Mouse (Mus musculus) liver, postnatal 0 days (tissue): Measurements from ENCODE around the gene Rinl. TPM values are rescaled to one million over a fixed set of nuclear protein-coding genes. Genes with fewer than 3 reads are reported as not detected.

Source experiments
- ATAC-seq: fragments of 200-750 bp; cut with Nextera tagmentation; 2 replicates; pipeline ENCODE4 v1.8.0; 2017; ENCODE audit warnings: mild to moderate bottlenecking, moderate library complexity
- DNase-seq: peaks from one replicate; pipeline ENCODE4 v3.0.0-alpha.2; 2016
- H3K27ac ChIP-seq: fragments of 300-500 bp; sonication (generic); 2 replicates; pipeline ENCODE4 v1.5.1; 2014; ENCODE audit warnings: antibody characterized with exemption, moderate library complexity, mild to moderate bottlenecking, low read depth
- H3K27me3 ChIP-seq: fragments of 300-500 bp; sonication (generic); 2 replicates; pipeline ENCODE4 v1.6.1; 2014; ENCODE audit warnings: low read length, control low read depth, mixed read lengths; ENCODE audit not compliant: insufficient read depth
- H3K36me3 ChIP-seq: fragments of 300-500 bp; sonication (generic); replicated peaks from 2 replicates; pipeline ENCODE4 v1.6.1; 2014; ENCODE audit warnings: mild to moderate bottlenecking, control low read depth, low read length, moderate library complexity, mixed read lengths; ENCODE audit not compliant: insufficient read depth
- H3K4me1 ChIP-seq: fragments of 300-500 bp; sonication (generic); 2 replicates; pipeline ENCODE4 v1.6.1; 2014; ENCODE audit warnings: antibody characterized with exemption, mild to moderate bottlenecking, control low read depth; ENCODE audit not compliant: insufficient read depth
- H3K4me2 ChIP-seq: fragments of 300-500 bp; sonication (generic); 2 replicates; pipeline ENCODE4 v1.6.1; 2014; ENCODE audit warnings: low read depth, mild to moderate bottlenecking, low read length, moderate library complexity, mixed read lengths
- H3K4me3 ChIP-seq: fragments of 300-500 bp; sonication (generic); 2 replicates; pipeline ENCODE4 v1.5.1; 2014; ENCODE audit warnings: low read depth, low read length
- H3K9ac ChIP-seq: fragments of 300-500 bp; sonication (generic); replicated peaks from 2 replicates; pipeline ENCODE4 v1.6.1; 2014; ENCODE audit warnings: mild to moderate bottlenecking, moderate library complexity
- H3K9me3 ChIP-seq: fragments of 300-500 bp; sonication (generic); 2 replicates; pipeline ENCODE4 v1.6.1; 2016; ENCODE audit warnings: mild to moderate bottlenecking, control low read depth, low read length, mixed read lengths
- CTCF ChIP-seq: sonication (generic); IDR thresholded peaks from 2 replicates; pipeline ENCODE4 v1.5.1; 2016; ENCODE audit warnings: antibody characterized with exemption, low read depth
- EP300 ChIP-seq: IDR thresholded peaks from 2 replicates; pipeline ENCODE4 v1.6.1; 2016; ENCODE audit warnings: antibody characterized with exemption, low read depth, mild to moderate bottlenecking
- WGBS: fragments of 180-500 bp; shearing (Covaris S2); extraction: QIAGEN DNeasy Blood & Tissue Kit; methylation state at CpG from one replicate; pipeline ENCODE4 v1.1.7; 2014; ENCODE audit not compliant: insufficient replicate concordance; 5-methylcytosine and 5-hydroxymethylcytosine counted together
- polyA plus RNA-seq: library from polyadenylated mRNA; unstranded; fragments of >200 nt; fragmentation: Nextera tagmentation; extraction: Ambion mirVana; gene quantifications from 2 replicates; pipeline ENCODE4 v1.2.1, GENCODE M21; 2015

The Rinl gene
- polyA plus RNA-seq, 1 experiment from 2014 or later: 7.2 TPM

DNA sequence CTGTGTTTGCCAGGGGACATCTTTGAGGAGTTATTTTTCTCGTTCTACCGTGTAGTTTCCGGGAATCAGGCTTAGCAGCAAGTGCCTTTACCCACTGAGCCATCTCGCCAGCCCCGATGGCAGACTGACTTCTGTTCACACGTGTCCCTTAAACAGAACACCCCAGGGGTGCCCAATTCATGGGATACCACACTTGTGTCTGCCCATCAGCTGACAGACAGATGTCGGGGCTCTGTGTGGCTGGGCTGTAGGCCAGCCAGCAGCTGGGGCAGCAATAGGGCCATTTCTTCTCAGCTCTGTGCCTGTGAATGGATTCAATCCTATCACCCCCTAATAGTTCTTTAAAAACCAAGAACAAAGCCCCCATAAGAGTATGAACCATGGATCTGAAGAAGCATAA lies 13.6 kb upstream of the Rinl start:
- Histone ChIP-seq H3K27me3 (no peaks in the 10 kb centered on the region), H3K4me2 (no peak overlapping the region), H3K27ac (no peak overlapping the region), H3K4me3 (no peak overlapping the region), H3K9me3 (no peaks in the 10 kb centered on the region), H3K4me1 (peaks cover under 1% of the 10 kb centered on the region), H3K9ac (no peak overlapping the region), H3K36me3 (peaks cover 8% of the 10 kb centered on the region)
- 81% methylated on average over 7 of the region's 7 CpGs for WGBS
- ATAC-seq (no peak), DNase-seq (no peak)
- TF ChIP-seq CTCF: no peak

DNA sequence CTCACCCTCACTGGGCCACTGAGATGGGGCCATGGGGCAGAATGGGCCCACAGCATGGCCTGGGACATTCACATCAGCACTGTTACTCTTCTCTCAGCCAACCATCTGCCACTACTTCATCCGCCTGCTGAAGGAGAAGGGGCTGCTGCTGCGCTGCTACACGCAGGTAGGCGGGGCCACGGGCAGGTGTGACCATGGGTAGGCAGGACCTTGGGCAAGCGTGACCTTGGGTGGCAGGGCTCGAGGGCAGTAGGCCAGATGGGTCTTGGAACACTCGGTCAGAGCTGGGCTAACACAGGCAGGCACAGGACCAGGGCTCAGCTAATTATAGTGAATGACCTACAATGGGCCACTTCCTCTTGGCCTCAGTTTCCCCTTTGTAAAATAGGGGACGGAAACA lies 9.9 kb upstream of the Rinl start:
- H3K9ac ChIP-seq: no peak overlapping the region
- ATAC-seq (no peak), DNase-seq (no peak)
- H3K4me2 ChIP-seq: no peak overlapping the region
- H3K9me3 ChIP-seq: no peaks in the 10 kb centered on the region
- whole genome bisulfite sequencing: 77% methylated on average over 9 of the region's 9 CpGs
- H3K27ac ChIP-seq: no peak overlapping the region
- H3K4me1 ChIP-seq: peaks cover 10% of the 10 kb centered on the region
- peaks cover 12% of the 10 kb centered on the region for H3K36me3 ChIP-seq
- no peaks in the 10 kb centered on the region for H3K27me3 ChIP-seq
- no peak overlapping the region for H3K4me3 ChIP-seq
- TF ChIP-seq CTCF (no peak), EP300 (no peak)

DNA sequence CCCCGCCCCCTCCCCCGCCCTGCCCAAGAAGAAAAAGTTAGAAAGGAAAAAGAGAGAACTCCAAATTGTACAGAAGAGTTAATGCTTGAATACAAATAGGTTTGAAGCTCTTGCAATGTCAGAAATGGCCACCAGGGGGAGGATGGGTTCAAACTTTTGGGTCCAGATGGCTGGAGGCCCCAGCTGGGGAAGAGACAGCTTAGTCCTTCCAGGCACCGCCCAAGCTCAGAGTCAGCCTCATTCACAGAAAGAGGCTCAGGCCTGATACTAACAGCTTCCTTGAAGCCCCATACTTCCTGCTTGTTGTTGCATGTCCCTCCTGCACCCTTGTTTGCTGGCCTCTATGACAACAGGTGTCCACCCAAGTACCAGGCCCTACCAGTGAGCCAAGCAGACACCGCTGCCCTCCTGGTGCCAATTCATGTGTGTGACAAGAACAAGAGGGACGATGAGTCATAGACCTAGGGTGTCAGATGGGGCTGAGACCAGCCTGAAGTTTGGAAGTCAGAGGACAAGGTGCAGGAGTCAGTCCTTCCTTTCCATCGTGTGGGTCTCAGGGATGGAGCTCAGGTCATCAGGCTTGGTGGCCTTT lies 8.6 kb upstream of the Rinl start:
- H3K36me3 ChIP-seq: peaks cover 12% of the 10 kb centered on the region
- no peak overlapping the region for H3K4me3 ChIP-seq
- DNase-seq: peak; percentile 90
- H3K9ac ChIP-seq: no peak overlapping the region
- no peak overlapping the region; the same call in 1 of the 2 replicates for H3K4me2 ChIP-seq
- H3K27me3 ChIP-seq: no peaks in the 10 kb centered on the region
- H3K4me1 ChIP-seq: peaks cover 10% of the 10 kb centered on the region
- peak; percentile 74 for ATAC-seq
- WGBS: 44% methylated on average over 6 of the region's 6 CpGs
- peak overlapping the region; percentile 62 for H3K27ac ChIP-seq
- TF ChIP-seq EP300 (no peak), CTCF (peak; percentile 89)
- no peaks in the 10 kb centered on the region for H3K9me3 ChIP-seq

DNA sequence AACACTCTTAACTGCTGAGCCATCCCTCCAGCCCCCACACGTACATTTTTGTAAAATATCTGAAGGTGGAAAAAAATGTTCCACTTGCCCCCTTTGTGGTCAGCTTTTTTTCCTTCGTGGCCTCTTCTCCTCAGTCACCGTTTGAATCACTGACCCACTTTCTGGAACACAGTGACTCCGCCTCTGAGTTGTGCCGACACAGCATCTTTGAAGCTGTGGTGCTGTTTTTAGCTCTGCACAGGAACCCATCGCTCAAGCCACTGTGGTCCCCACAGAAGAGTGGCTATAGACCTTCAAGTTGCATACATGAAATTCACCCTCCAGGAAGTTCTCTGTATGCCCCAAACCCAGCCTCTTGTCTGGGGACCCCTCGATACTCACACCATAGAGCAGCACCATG lies 7.9 kb upstream of the Rinl start:
- H3K4me2 ChIP-seq: no peak overlapping the region; the same call in 1 of the 2 replicates
- ATAC-seq (no peak), DNase-seq (no peak)
- H3K9ac ChIP-seq: no peak overlapping the region; the same call in 1 of the 2 replicates
- no peaks in the 10 kb centered on the region for H3K27me3 ChIP-seq
- peaks cover 12% of the 10 kb centered on the region for H3K36me3 ChIP-seq
- WGBS: 45% methylated on average over 7 of the region's 7 CpGs
- H3K4me3 ChIP-seq: no peak overlapping the region
- no peak for TF ChIP-seq CTCF
- TF ChIP-seq EP300: no peak
- peak overlapping the region; percentile 62 for H3K27ac ChIP-seq
- H3K9me3 ChIP-seq: no peaks in the 10 kb centered on the region
- peaks cover 10% of the 10 kb centered on the region for H3K4me1 ChIP-seq

DNA sequence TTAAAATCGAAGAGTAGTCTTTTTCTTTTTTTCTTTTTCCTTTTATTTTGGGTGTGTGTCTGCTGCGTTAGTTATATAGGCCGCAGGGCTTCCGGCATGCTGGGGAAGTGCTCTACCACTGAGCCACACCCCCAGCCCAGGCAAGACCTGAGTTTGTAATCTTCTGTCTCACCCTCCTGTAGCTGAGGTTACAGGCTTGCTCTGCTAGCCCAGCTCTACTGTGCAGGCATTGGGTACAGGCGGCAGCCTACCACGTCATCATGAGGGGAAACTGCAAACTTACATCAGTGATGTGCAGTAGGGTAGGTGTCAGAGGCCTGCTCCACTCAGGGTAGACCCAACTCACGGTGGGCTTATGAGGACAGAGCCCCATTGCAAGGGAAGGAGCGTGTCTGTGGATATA lies 7.5 kb upstream of the Rinl start:
- 58% methylated on average over 8 of the region's 8 CpGs for WGBS

GRCm38 (mm10) chr7:28785161-28785560 lies 3.6 kb upstream of the Rinl start:
- Histone ChIP-seq H3K36me3 (peaks cover 12% of the 10 kb centered on the region), H3K4me1 (peaks cover 19% of the 10 kb centered on the region), H3K4me3 (no peak overlapping the region), H3K27me3 (no peaks in the 10 kb centered on the region), H3K9ac (no peak overlapping the region), H3K9me3 (no peaks in the 10 kb centered on the region), H3K4me2 (no peak overlapping the region), H3K27ac (no peak overlapping the region)
- ATAC-seq (no peak), DNase-seq (no peak)
- WGBS: 67% methylated on average over 3 of the region's 5 CpGs
- TF ChIP-seq EP300: no peak
- no peak for TF ChIP-seq CTCF

More for the DNA sequence above, 7.5 kb upstream of the Rinl start:
- Histone ChIP-seq H3K27me3 (no peaks in the 10 kb centered on the region), H3K9me3 (no peaks in the 10 kb centered on the region), H3K27ac (peak overlapping the region; percentile 62; the same call in 1 of the 2 replicates), H3K4me3 (no peak overlapping the region), H3K4me1 (peaks cover 10% of the 10 kb centered on the region), H3K9ac (no peak overlapping the region; the same call in 1 of the 2 replicates), H3K4me2 (no peak overlapping the region), H3K36me3 (peaks cover 12% of the 10 kb centered on the region)
- TF ChIP-seq EP300: no peak
- no peak for TF ChIP-seq CTCF
- DNase-seq (no peak), ATAC-seq (no peak)

GRCm38 (mm10) chr7:28787884-28788283 lies 885 bp upstream of the Rinl start:
- no peak overlapping the region for H3K27ac ChIP-seq
- WGBS: 86% methylated on average over 9 of the region's 9 CpGs
- peaks cover 9% of the 10 kb centered on the region for H3K36me3 ChIP-seq
- no peaks in the 10 kb centered on the region for H3K27me3 ChIP-seq
- H3K9ac ChIP-seq: no peak overlapping the region
- H3K4me3 ChIP-seq: no peak overlapping the region
- no peaks in the 10 kb centered on the region for H3K9me3 ChIP-seq
- H3K4me2 ChIP-seq: no peak overlapping the region
- DNase-seq (no peak), ATAC-seq (no peak)
- TF ChIP-seq EP300 (no peak), CTCF (no peak)
- peaks cover 15% of the 10 kb centered on the region for H3K4me1 ChIP-seq
